Mouse (Mus musculus) embryonic facial prominence, embryonic 14.5 days (tissue): ENCODE measurements at regions not wholly inside any gene's neighbourhood (a gene's known extent, or its start where the extent isn't known, plus 50 kb on each side); places are given as distances from the start of the nearest gene placed in this dataset.

Experiments used
- ATAC-seq: fragments of 200-750 bp; cut with Nextera tagmentation; 2 replicates; pipeline ENCODE4 v1.8.0; 2017; ENCODE audit warnings: low read depth, moderate number of reproducible peaks, moderate TSS enrichment
- DNase-seq: peaks from one replicate; pipeline ENCODE4 v3.0.0-alpha.2; 2015; ENCODE audit warnings: low spot score
- H3K27ac ChIP-seq: fragments of 300-500 bp; sonication (generic); replicated peaks from 2 replicates; pipeline ENCODE4 v1.5.1; 2014; ENCODE audit warnings: low read depth, mild to moderate bottlenecking, low read length, moderate library complexity
- H3K27me3 ChIP-seq: fragments of 300-500 bp; sonication (generic); replicated peaks from 2 replicates; pipeline ENCODE4 v1.6.1; 2014; ENCODE audit warnings: low read length; ENCODE audit not compliant: control insufficient read depth, insufficient read depth
- H3K36me3 ChIP-seq: fragments of 300-500 bp; sonication (generic); 2 replicates; pipeline ENCODE4 v1.6.1; 2014; ENCODE audit warnings: low read length, mixed read lengths; ENCODE audit not compliant: control insufficient read depth, insufficient read depth
- H3K4me1 ChIP-seq: fragments of 300-500 bp; sonication (generic); 2 replicates; pipeline ENCODE4 v1.6.1; 2014; ENCODE audit warnings: antibody characterized with exemption, low read length; ENCODE audit not compliant: control insufficient read depth, insufficient read depth
- H3K4me2 ChIP-seq: fragments of 300-500 bp; sonication (generic); 2 replicates; pipeline ENCODE4 v1.6.1; 2014; ENCODE audit warnings: low read depth, mild to moderate bottlenecking, low read length, moderate library complexity, mixed read lengths
- H3K4me3 ChIP-seq: fragments of 300-500 bp; sonication (generic); 2 replicates; pipeline ENCODE4 v1.5.1; 2014; ENCODE audit warnings: low read depth, mild to moderate bottlenecking, low read length
- H3K9ac ChIP-seq: fragments of 300-500 bp; sonication (generic); 2 replicates; pipeline ENCODE4 v1.6.1; 2014; ENCODE audit warnings: low read depth, mild to moderate bottlenecking, low read length, moderate library complexity, mixed read lengths
- H3K9me3 ChIP-seq: fragments of 300-500 bp; sonication (generic); 2 replicates; pipeline ENCODE4 v1.6.1; 2016; ENCODE audit warnings: low read length; ENCODE audit not compliant: control insufficient read depth
- WGBS: fragments of 180-500 bp; shearing (Covaris S2); extraction: QIAGEN DNeasy Blood & Tissue Kit; methylation state at CpG from one replicate; pipeline ENCODE4 v1.1.7; 2014; 5-methylcytosine and 5-hydroxymethylcytosine counted together

DNA sequence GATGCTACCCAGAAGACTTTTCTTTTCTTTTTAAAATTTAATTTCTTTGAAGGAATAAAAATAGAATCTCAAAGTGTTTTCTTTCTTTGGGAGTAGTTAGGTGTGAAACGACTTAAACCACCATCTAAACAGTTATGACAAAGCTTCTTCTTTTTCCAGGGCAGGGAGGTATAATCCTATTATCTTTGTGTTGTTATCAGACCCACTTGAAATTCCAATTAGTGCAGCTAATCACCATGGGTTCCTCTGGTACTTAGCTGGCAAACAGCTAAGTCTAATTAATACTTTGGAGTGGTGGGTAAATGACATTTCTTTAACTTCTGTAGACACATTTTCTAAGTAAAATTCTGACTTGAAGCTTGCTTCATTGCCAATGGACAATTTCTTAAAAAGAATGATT, 185.3 kb downstream of the Olfm4 start:
- 24% methylated on average over 1 of the region's 1 CpGs for WGBS
- no peak overlapping the region for H3K4me2 ChIP-seq
- no peaks in the 10 kb centered on the region for H3K27me3 ChIP-seq
- H3K9ac ChIP-seq = no peak overlapping the region
- ATAC-seq = no peak
- no peak overlapping the region for H3K27ac ChIP-seq
- no peaks in the 10 kb centered on the region for H3K9me3 ChIP-seq
- H3K4me3 ChIP-seq = no peak overlapping the region
- no peak for DNase-seq
- no peaks in the 10 kb centered on the region for H3K36me3 ChIP-seq
- H3K4me1 ChIP-seq = 0 out of 2 replicates have a peak, but pooled peaks cover 5% of the 10 kb centered on the region

DNA sequence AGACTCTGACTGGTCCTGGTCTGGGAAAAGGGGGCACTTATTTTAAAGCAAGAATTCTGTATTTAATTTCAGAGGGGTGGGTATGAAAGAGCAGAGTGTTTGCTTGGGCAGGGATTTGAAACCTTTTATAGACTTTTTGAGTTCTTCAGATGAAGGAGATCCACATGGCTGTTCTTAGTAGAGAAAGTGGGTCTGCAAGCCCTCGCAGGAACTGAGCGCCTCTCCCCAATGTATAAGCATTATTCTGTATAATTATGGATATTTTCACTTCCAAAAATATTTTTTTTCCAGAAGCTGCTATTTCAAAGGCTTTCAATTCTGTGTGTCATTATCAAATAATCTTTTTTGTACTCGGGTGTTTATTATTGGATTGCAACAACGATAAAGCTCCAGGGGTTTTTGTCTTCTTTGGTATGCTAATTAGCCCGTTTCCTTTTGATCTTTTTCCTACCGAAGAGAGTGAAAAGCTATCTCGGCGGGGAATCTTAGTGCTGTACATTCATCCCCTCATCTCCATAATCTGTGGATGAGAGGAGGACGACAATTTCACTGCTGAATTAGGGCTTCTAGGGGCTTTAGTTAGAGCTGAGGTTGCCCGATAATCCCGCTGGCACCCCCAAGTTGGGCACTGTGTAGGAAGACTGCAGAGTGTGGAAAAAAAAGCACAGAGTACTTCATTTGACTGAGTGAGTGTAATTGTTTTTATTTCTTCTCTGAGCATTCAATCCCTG, 186.7 kb downstream of the Olfm4 start:
- Histone ChIP-seq H3K4me3 (no peak overlapping the region), H3K9ac (no peak overlapping the region), H3K36me3 (no peaks in the 10 kb centered on the region), H3K27me3 (no peaks in the 10 kb centered on the region), H3K9me3 (no peaks in the 10 kb centered on the region), H3K27ac (no peak overlapping the region), H3K4me2 (no peak overlapping the region), H3K4me1 (0 out of 2 replicates have a peak, but pooled peaks cover 5% of the 10 kb centered on the region)
- ATAC-seq (no peak), DNase-seq (peak; percentile 8)
- WGBS = 5% methylated on average over 11 of the region's 11 CpGs

DNA sequence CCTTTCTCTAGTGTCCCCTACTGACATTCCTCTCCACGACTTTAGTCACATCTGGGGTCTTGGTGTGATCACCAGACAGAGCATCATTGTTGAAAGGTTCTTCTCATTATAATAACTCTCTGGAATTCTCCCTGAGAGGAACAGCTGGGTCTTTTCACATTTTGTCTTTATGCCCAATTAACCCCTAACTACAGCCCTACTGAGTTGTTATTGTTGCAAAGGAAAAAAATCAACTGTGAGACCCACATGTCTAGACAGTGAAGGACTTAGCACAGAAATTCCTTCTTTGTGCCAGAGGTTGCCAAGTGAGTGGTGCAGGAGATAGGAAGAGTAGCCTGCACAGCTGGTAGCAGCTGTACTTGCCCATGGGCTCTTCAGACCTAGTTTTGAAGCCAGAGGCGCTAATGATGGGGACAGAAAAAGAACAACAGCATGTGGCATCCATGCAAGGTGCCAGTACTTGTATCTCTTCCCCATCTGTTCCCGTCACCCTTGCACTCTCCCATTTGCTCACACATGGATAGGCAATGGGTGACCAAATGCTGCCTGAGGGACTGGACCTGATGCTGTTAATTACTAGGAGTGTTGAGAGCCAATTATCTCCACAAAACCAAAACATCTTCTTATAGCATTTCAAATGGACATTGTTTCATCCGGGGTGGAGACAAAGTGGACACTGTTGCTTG, 189.1 kb downstream of the Olfm4 start:
- Histone ChIP-seq H3K4me3 (no peak overlapping the region), H3K27me3 (no peaks in the 10 kb centered on the region), H3K4me1 (0 out of 2 replicates have a peak, but pooled peaks cover 5% of the 10 kb centered on the region), H3K4me2 (no peak overlapping the region), H3K27ac (no peak overlapping the region), H3K36me3 (no peaks in the 10 kb centered on the region), H3K9ac (no peak overlapping the region), H3K9me3 (no peaks in the 10 kb centered on the region)
- WGBS = 37% methylated on average over 4 of the region's 4 CpGs
- ATAC-seq = peak; percentile 70; the same call in 1 of the 2 replicates
- DNase-seq = peak; percentile 45

DNA sequence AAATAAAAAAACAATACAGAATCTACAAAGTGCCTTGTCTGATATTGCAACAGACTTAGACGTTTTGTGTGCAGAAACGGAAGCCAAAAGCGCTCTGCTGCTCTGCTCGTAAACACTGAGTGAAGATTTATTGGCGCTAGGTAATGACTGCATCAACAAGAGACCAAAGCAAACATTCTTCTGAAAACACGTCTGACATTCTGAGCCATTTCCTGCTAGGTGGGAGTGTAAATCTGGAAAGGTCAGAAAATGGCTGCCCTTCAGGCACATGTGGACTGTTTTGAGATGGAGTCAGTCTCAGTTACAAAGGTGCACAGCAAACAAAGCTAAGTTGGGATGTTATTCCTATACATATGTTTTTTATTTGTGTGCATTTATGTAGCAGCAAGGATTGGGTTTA, 192.6 kb downstream of the Olfm4 start:
- Histone ChIP-seq H3K36me3 (no peaks in the 10 kb centered on the region), H3K27me3 (no peaks in the 10 kb centered on the region), H3K27ac (no peak overlapping the region), H3K4me3 (no peak overlapping the region), H3K9ac (no peak overlapping the region), H3K4me1 (no peaks in the 10 kb centered on the region), H3K4me2 (no peak overlapping the region), H3K9me3 (no peaks in the 10 kb centered on the region)
- DNase-seq (peak; percentile 7), ATAC-seq (no peak)
- WGBS = 41% methylated on average over 6 of the region's 6 CpGs

DNA sequence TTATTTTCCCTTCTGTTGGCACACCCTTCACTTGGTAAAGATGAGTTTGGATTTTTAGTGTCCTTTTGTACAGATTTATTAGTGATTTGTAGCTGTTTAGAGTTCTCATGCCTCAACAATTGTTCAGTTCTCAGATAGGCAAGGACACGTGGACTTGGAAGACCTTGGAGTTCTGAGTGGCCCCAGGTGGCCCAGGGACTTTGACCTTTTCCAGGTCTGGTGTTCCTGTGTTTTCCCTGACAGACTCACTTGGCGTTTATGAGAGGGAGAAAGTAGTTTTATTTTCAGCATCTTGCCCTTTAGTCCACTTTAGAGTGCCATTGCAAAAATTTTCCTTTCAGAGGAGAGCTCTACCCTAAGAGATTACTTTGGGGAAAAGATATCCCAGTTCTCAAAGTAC, 211.2 kb downstream of the Olfm4 start:
- Histone ChIP-seq H3K36me3 (no peaks in the 10 kb centered on the region), H3K9me3 (no peaks in the 10 kb centered on the region), H3K4me3 (no peak overlapping the region), H3K27me3 (no peaks in the 10 kb centered on the region), H3K9ac (no peak overlapping the region), H3K27ac (no peak overlapping the region), H3K4me2 (no peak overlapping the region), H3K4me1 (no peaks in the 10 kb centered on the region)
- WGBS = 29% methylated on average over 2 of the region's 2 CpGs
- DNase-seq (no peak), ATAC-seq (no peak)

DNA sequence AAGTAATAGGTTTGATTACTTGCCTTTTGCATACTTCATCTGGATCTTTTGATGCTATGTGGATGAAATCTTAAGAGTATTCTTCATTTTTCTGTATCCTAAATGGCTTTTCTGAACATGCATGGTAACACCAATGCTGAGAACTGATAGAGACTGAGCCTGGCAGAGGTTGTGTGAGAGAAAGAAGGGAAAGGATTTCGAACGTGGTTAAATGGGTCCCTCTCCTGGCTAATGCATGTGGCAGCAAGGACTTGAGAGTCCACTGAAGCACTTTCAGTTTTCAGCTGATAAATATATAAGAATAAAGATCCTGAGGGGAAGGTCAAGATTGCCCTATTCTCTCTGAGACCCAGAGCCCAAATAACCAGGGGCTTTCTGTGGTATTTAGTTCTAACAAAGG, 229.0 kb downstream of the Olfm4 start:
- no peaks in the 10 kb centered on the region for H3K9me3 ChIP-seq
- no peaks in the 10 kb centered on the region for H3K27me3 ChIP-seq
- WGBS = 40% methylated on average over 2 of the region's 2 CpGs
- peak; percentile 53 for DNase-seq
- no peak overlapping the region for H3K27ac ChIP-seq
- no peak overlapping the region for H3K4me3 ChIP-seq
- no peak overlapping the region for H3K4me2 ChIP-seq
- no peaks in the 10 kb centered on the region for H3K4me1 ChIP-seq
- no peak overlapping the region for H3K9ac ChIP-seq
- no peak for ATAC-seq
- no peaks in the 10 kb centered on the region for H3K36me3 ChIP-seq

DNA sequence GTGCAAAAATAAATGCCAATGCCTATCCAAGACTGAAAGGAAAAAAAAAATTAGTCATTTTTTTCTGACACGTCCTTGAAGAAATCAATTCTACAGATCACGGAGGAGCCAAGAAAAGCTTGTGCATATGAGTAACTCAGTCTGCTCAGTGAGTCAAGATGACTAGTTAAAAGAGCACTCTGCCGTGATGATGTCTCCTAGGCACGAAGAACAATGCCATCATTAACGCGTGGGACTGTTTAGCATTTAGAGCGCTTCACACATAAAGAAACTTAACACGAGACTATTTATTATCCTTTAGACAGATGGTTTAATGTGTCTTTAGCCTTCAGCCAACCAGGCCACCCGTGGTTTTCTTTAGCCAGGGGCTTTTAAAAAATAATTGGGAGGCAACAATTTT, 229.8 kb downstream of the Olfm4 start:
- no peaks in the 10 kb centered on the region for H3K9me3 ChIP-seq
- H3K4me3 ChIP-seq = no peak overlapping the region
- no peak overlapping the region for H3K27ac ChIP-seq
- H3K9ac ChIP-seq = no peak overlapping the region
- DNase-seq (no peak), ATAC-seq (no peak)
- no peaks in the 10 kb centered on the region for H3K4me1 ChIP-seq
- no peaks in the 10 kb centered on the region for H3K36me3 ChIP-seq
- H3K27me3 ChIP-seq = no peaks in the 10 kb centered on the region
- WGBS = 67% methylated on average over 9 of the region's 9 CpGs
- no peak overlapping the region for H3K4me2 ChIP-seq

DNA sequence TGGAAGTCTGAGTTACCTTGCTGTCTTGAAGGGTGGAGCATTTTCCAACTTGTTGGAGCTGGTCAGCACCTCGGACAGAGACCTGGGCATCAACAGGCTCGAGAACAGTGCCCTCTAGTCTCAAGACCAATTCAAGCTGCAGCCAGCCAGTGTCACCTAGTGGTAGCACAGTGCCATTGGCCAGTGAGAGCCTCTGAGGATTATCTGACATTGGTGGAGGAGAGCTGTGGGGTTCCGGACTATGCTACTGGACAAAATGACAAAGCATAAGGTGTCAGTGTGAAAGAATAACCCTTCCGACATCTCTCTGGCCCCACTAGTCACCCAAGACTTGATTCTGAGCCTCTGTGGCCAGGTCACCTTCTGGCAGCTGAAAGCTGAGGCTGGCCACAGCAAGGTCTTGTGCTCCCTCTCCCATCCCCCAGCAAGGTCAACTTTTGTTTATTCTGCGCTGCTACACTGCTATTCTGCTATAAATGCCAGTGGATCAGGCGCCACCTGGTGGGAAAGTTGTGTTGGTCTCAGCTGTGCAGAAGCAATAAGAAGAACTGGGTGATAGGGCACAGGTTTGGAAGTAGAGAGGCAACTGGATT, 232.2 kb downstream of the Olfm4 start:
- ATAC-seq = peak; percentile 62; the same call in 1 of the 2 replicates

More for the DNA sequence above, 232.2 kb downstream of the Olfm4 start:
- Histone ChIP-seq H3K27ac (no peak overlapping the region), H3K9ac (no peak overlapping the region), H3K4me3 (no peak overlapping the region), H3K4me2 (no peak overlapping the region), H3K4me1 (no peaks in the 10 kb centered on the region), H3K27me3 (no peaks in the 10 kb centered on the region), H3K36me3 (no peaks in the 10 kb centered on the region), H3K9me3 (no peaks in the 10 kb centered on the region)
- WGBS = 9% methylated on average over 6 of the region's 6 CpGs
- DNase-seq = peak; percentile 90
